In genomic region chr6:138597016-138597415, GRCm38 (mm10) we compare ENCODE assay signal across 20 mouse cellular contexts. TPM values are rescaled to one million over a fixed set of nuclear protein-coding genes. Genes with fewer than 3 reads are reported as not detected.
DNase-seq lines count a peak whose midpoint lies in the region; ATAC-seq and TF ChIP-seq lines count a peak whose summit lies in the region.
"Had no signal": no experiment of that assay in that cellular context is flagged by ENCODE, and none has a peak within 500 bp of the region (broad histone marks: within the 10 kb centered on the region; RNA-seq: fewer than 3 reads in every experiment).

No protein-coding gene starts in this region.

- H3K9ac ChIP-seq in forebrain, embryonic 13.5 days: no peak overlapping the region
- no peak overlapping the region for H3K9ac ChIP-seq in forebrain, embryonic 11.5 days (ENCODE audit: low read length)
- H3K9ac ChIP-seq in hindbrain, embryonic 16.5 days (ENCODE audit: low read depth, low read length): no peak overlapping the region
- H3K9ac ChIP-seq: embryonic facial prominence, embryonic 12.5 days; heart, embryonic 13.5 days had no signal

- H3K4me1 ChIP-seq in forebrain, embryonic 13.5 days: no peaks in the 10 kb centered on the region
- no peaks in the 10 kb centered on the region for H3K4me1 ChIP-seq in forebrain, embryonic 11.5 days (replicated peaks; ENCODE audit: control insufficient read depth, insufficient read depth, low read length)
- H3K4me1 ChIP-seq in megakaryocyte, embryonic 14.5 days: no peaks in the 10 kb centered on the region
- H3K4me1 ChIP-seq in hindbrain, embryonic 16.5 days (ENCODE audit: control insufficient read depth, insufficient read depth, low read depth, low read length): no peaks in the 10 kb centered on the region
- H3K4me1 ChIP-seq: embryonic facial prominence, embryonic 12.5 days; heart, embryonic 13.5 days had no signal

- ATAC-seq in forebrain, embryonic 13.5 days: peak; percentile 30; the same call in 1 of the 2 replicates
- ATAC-seq in forebrain, embryonic 11.5 days (replicated peaks; ENCODE audit: low FRiP score): no peak; the same call in 1 of the 2 replicates
- ATAC-seq in megakaryocyte, adult 5-6 weeks (ENCODE audit: poor library complexity, severe bottlenecking): no peak
- ATAC-seq in hindbrain, embryonic 16.5 days: 0 out of 2 replicates have a peak, but pooled peaks have one; percentile 14
- ATAC-seq: activated CD4-positive, CD25-positive, alpha-beta regulatory T cell, adult 4 months; forebrain, embryonic 14.5 days; intestine, embryonic 16.5 days; Patski had no signal

- TF ChIP-seq CTCF in brain, embryonic 14.5 days (IDR thresholded peaks at IDR 0.05; ENCODE audit: borderline replicate concordance, extremely low read depth, insufficient read depth, insufficient read length): no peak

- TF ChIP-seq POLR2A in brain, embryonic 14.5 days (IDR thresholded peaks at IDR 0.05; ENCODE audit: borderline replicate concordance, extremely low read depth, insufficient read depth, insufficient read length, poor library complexity, severe bottlenecking): no peak

- no peaks in the 10 kb centered on the region for H3K9me3 ChIP-seq in forebrain, embryonic 13.5 days (replicated peaks)
- no peaks in the 10 kb centered on the region for H3K9me3 ChIP-seq in forebrain, embryonic 11.5 days (ENCODE audit: control insufficient read depth, low read length)
- peaks cover 28% of the 10 kb centered on the region for H3K9me3 ChIP-seq in megakaryocyte, embryonic 14.5 days
- H3K9me3 ChIP-seq in hindbrain, embryonic 16.5 days (ENCODE audit: control insufficient read depth, low read length): no peaks in the 10 kb centered on the region
- H3K9me3 ChIP-seq: embryonic facial prominence, embryonic 12.5 days; heart, embryonic 13.5 days had no signal

- no peak for DNase-seq in forebrain, embryonic 11.5 days (ENCODE audit: low spot score)
- DNase-seq in brain, embryonic 14.5 days (ENCODE audit: low read depth): peak; percentile 45
- DNase-seq in cerebellum, postnatal 25 days: no peak
- DNase-seq: adrenal gland, postnatal 14 days; cerebellum, adult 18-20 months; cerebellum, adult 9-11 months; gastrocnemius, postnatal 36 days; heart, adult 11 months; heart, postnatal 36 days had no signal

- no peak overlapping the region for H3K4me2 ChIP-seq in forebrain, embryonic 13.5 days
- H3K4me2 ChIP-seq in forebrain, embryonic 11.5 days (ENCODE audit: low read depth, low read length, severe bottlenecking): no peak overlapping the region
- H3K4me2 ChIP-seq in hindbrain, embryonic 16.5 days (ENCODE audit: low read length): no peak overlapping the region
- H3K4me2 ChIP-seq: embryonic facial prominence, embryonic 12.5 days; heart, embryonic 13.5 days had no signal

- H3K27ac ChIP-seq in forebrain, embryonic 13.5 days: no peak overlapping the region
- H3K27ac ChIP-seq in forebrain, embryonic 11.5 days (ENCODE audit: low read depth, low read length): no peak overlapping the region
- H3K27ac ChIP-seq in hindbrain, embryonic 16.5 days (ENCODE audit: low read depth, low read length): no peak overlapping the region
- H3K27ac ChIP-seq: embryonic facial prominence, embryonic 12.5 days; heart, embryonic 13.5 days had no signal

- WGBS in forebrain, embryonic 13.5 days: 82% methylated on average over 15 of the region's 15 CpGs
- 85% methylated on average over 15 of the region's 15 CpGs for WGBS in forebrain, embryonic 11.5 days
- 75% methylated on average over 15 of the region's 15 CpGs for WGBS in hindbrain, embryonic 16.5 days

- H3K36me3 ChIP-seq in forebrain, embryonic 13.5 days (ENCODE audit: poor library complexity, severe bottlenecking): no peaks in the 10 kb centered on the region
- H3K36me3 ChIP-seq in forebrain, embryonic 11.5 days (ENCODE audit: control insufficient read depth, insufficient read depth, low read length): no peaks in the 10 kb centered on the region
- no peaks in the 10 kb centered on the region for H3K36me3 ChIP-seq in megakaryocyte, embryonic 14.5 days (replicated peaks; ENCODE audit: low read length)
- no peaks in the 10 kb centered on the region for H3K36me3 ChIP-seq in hindbrain, embryonic 16.5 days (ENCODE audit: control insufficient read depth, insufficient read depth, low read length)
- H3K36me3 ChIP-seq: embryonic facial prominence, embryonic 12.5 days; heart, embryonic 13.5 days had no signal

- no peak overlapping the region for H3K4me3 ChIP-seq in forebrain, embryonic 13.5 days
- H3K4me3 ChIP-seq in forebrain, embryonic 11.5 days (ENCODE audit: low read depth, low read length): no peak overlapping the region
- peak overlapping the region; percentile 50 for H3K4me3 ChIP-seq in megakaryocyte, embryonic 14.5 days (replicated peaks)
- H3K4me3 ChIP-seq in hindbrain, embryonic 16.5 days (ENCODE audit: low read length): no peak overlapping the region
- H3K4me3 ChIP-seq: embryonic facial prominence, embryonic 12.5 days; heart, embryonic 13.5 days had no signal

- H3K27me3 ChIP-seq in forebrain, embryonic 13.5 days: peaks cover 55% of the 10 kb centered on the region
- H3K27me3 ChIP-seq in forebrain, embryonic 11.5 days (ENCODE audit: control insufficient read depth, insufficient read depth, low read length): peaks cover 10% of the 10 kb centered on the region
- no peaks in the 10 kb centered on the region for H3K27me3 ChIP-seq in megakaryocyte, embryonic 14.5 days (replicated peaks)
- H3K27me3 ChIP-seq in hindbrain, embryonic 16.5 days (replicated peaks; ENCODE audit: control insufficient read depth, insufficient read depth, low read length): no peaks in the 10 kb centered on the region
- H3K27me3 ChIP-seq: CH12.LX; embryonic facial prominence, embryonic 12.5 days; heart, embryonic 13.5 days; Patski had no signal

RNA-seq across cellular contexts. Expression of gene Lmo3, which starts 15.2 kb away (rescaled TPM):
- 88.9 and 108 TPM in 2 replicates for polyA plus RNA-seq in forebrain, embryonic 13.5 days (2015; fragmentation: Nextera tagmentation; extraction: Ambion mirVana)
- 26.2 and 29.4 TPM in 2 replicates for polyA plus RNA-seq in forebrain, embryonic 11.5 days (2014; fragmentation: Nextera tagmentation; extraction: Ambion mirVana)
- not detected in 2 replicates for polyA plus RNA-seq in megakaryocyte, embryonic 14.5 days (2012; ENCODE audit: insufficient read depth, low replicate concordance)
- total RNA-seq in megakaryocyte, adult 5-6 weeks (2015): not detected in 2 replicates
- total RNA-seq in megakaryocyte, adult 5-6 weeks (2017): not detected in 2 replicates
- 117 and 121 TPM in 2 replicates for polyA plus RNA-seq in brain, embryonic 14.5 days (2012; rRNA removed)
- 83.4 and 89.5 TPM in 2 replicates for polyA plus RNA-seq in hindbrain, embryonic 16.5 days (2015; fragmentation: Nextera tagmentation; extraction: Ambion mirVana)
- total RNA-seq: CH12.LX; gastrocnemius, postnatal 36 days; heart, postnatal 36 days had no signal
- polyA plus RNA-seq: activated CD4-positive, CD25-positive, alpha-beta regulatory T cell, adult 4 months; Patski had no signal

Comparison
In these comparisons a context has a peak if more than half of its experiments do, and no peak if none do; other contexts are left out.
1. ATAC-seq: peak in forebrain, embryonic 13.5 days (single experiment) and hindbrain, embryonic 16.5 days (single experiment); none in forebrain, embryonic 11.5 days (single experiment) and megakaryocyte, adult 5-6 weeks (single experiment).
2. RNA of gene Lmo3, which starts 15.2 kb away (polyA plus RNA-seq): 117 to 121 TPM in brain, embryonic 14.5 days, 83.4 to 89.5 TPM in hindbrain, embryonic 16.5 days, 88.9 to 108 TPM in forebrain, embryonic 13.5 days and 26.2 to 29.4 TPM in forebrain, embryonic 11.5 days; not detected in megakaryocyte, embryonic 14.5 days; every median in the first group is over 10 times any median in the second.